Mouse (Mus musculus) olfactory bulb, adult 2 months (tissue): ENCODE data around the gene Was.

Source experiments
- CTCF ChIP-seq: fragments of 200-500 bp; IDR thresholded peaks from 2 replicates; pipeline ENCODE4 v1.5.1; 2012; ENCODE audit warnings: low read depth, mild to moderate bottlenecking, low read length, moderate library complexity; ENCODE audit not compliant: insufficient read depth
- POLR2A ChIP-seq: fragments of 200-500 bp; IDR thresholded peaks from 2 replicates; pipeline ENCODE4 v1.6.1; 2012; ENCODE audit warnings: mild to moderate bottlenecking, low read depth, low read length, moderate library complexity; ENCODE audit not compliant: insufficient read depth

DNA sequence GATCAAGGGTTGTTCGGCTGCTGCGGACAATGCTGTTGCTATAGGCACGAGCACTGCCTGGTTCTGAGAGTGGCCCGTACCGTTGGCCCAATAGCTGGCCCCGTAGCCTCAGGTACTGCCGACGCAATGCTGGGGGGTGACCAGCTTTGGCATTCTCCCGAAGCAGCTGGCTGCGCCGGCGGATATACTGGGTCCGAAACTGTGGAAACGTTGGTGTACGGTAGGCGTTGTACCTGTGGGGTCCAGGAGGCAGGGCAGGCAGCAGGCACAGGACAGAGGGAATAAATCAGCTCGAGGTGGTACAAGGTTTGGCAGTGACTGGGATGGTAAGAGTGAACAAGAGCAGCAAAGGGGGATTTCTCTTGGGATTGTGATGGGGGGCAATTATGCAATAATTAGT lies 41.1 kb upstream of the Was start:
- TF ChIP-seq CTCF = no peak
- no peak for TF ChIP-seq POLR2A
